Mouse (Mus musculus) kidney, embryonic 15.5 days (tissue): ENCODE results near the gene Nfyb. TPM values are rescaled to one million over a fixed set of nuclear protein-coding genes. Genes with fewer than 3 reads are reported as not detected.
A peak's percentile ranks its signal among the peaks of the same experiment; 100 is the strongest.

Experiments used
- ATAC-seq: fragments of 200-750 bp; cut with Nextera tagmentation; replicated peaks from 2 replicates; pipeline ENCODE4 v1.8.0; 2017; ENCODE audit warnings: moderate TSS enrichment; ENCODE audit not compliant: low FRiP score
- H3K27ac ChIP-seq: fragments of 300-500 bp; sonication (generic); 2 replicates; pipeline ENCODE4 v1.5.1; 2015; ENCODE audit warnings: mild to moderate bottlenecking, inconsistent platforms
- H3K27me3 ChIP-seq: fragments of 300-500 bp; sonication (generic); 2 replicates; pipeline ENCODE4 v1.6.1; 2015; ENCODE audit warnings: inconsistent platforms
- H3K36me3 ChIP-seq: fragments of 300-500 bp; sonication (generic); 2 replicates; pipeline ENCODE4 v1.6.1; 2015; ENCODE audit warnings: inconsistent platforms
- H3K4me1 ChIP-seq: fragments of 300-500 bp; sonication (generic); 2 replicates; pipeline ENCODE4 v1.6.1; 2015; ENCODE audit warnings: inconsistent platforms
- H3K4me2 ChIP-seq: fragments of 300-500 bp; sonication (generic); 2 replicates; pipeline ENCODE4 v1.6.1; 2015; ENCODE audit warnings: moderate library complexity, mild to moderate bottlenecking, inconsistent platforms
- H3K4me3 ChIP-seq: fragments of 300-500 bp; sonication (generic); replicated peaks from 2 replicates; pipeline ENCODE4 v1.5.1; 2015; ENCODE audit warnings: mild to moderate bottlenecking, inconsistent platforms
- H3K9ac ChIP-seq: fragments of 300-500 bp; sonication (generic); 2 replicates; pipeline ENCODE4 v1.6.1; 2015; ENCODE audit warnings: mild to moderate bottlenecking, inconsistent platforms
- H3K9me3 ChIP-seq: fragments of 300-500 bp; sonication (generic); replicated peaks from 2 replicates; pipeline ENCODE4 v1.6.1; 2016; ENCODE audit warnings: inconsistent platforms
- WGBS: fragments of 180-500 bp; shearing (Covaris S2); methylation state at CpG from one replicate; pipeline ENCODE4 v1.1.7; 2015; ENCODE audit warnings: mixed read lengths; 5-methylcytosine and 5-hydroxymethylcytosine counted together
- polyA plus RNA-seq: library from polyadenylated mRNA; unstranded; fragments of >200 nt; fragmentation: Nextera tagmentation; extraction: Ambion mirVana; gene quantifications from 2 replicates; pipeline ENCODE4 v1.2.1, GENCODE M21; 2015

The Nfyb gene
- polyA plus RNA-seq, 1 experiment from 2014 or later, result 47.7 TPM

- Histone ChIP-seq H3K27me3 (no peaks in the 10 kb centered on the region), H3K9me3 (no peaks in the 10 kb centered on the region)
These were observed 22.6 kb downstream of the Nfyb start for GRCm38 (mm10) chr10:82741354-82741753.

GRCm38 (mm10) chr10:82699296-82699941 is 64.5 kb downstream of the Nfyb start:
- H3K27ac ChIP-seq, result peak overlapping the region; percentile 68
- H3K4me1 ChIP-seq, result peaks cover 17% of the 10 kb centered on the region
- H3K9ac ChIP-seq, result peak overlapping the region; percentile 72
- H3K9me3 ChIP-seq, result no peaks in the 10 kb centered on the region
- H3K27me3 ChIP-seq, result no peaks in the 10 kb centered on the region
- WGBS, result under 1% methylated on average over 55 of the region's 59 CpGs
- ATAC-seq, result peak; percentile 79
- peak overlapping the region; percentile 95 for H3K4me3 ChIP-seq
- H3K4me2 ChIP-seq, result peak overlapping the region; percentile 82
- H3K36me3 ChIP-seq, result peaks cover 21% of the 10 kb centered on the region

More at GRCm38 (mm10) chr10:82741354-82741753, 22.6 kb downstream of the Nfyb start:
- H3K4me3 ChIP-seq, result no peak overlapping the region
- WGBS, result 89% methylated on average over 8 of the region's 8 CpGs
- H3K9ac ChIP-seq, result no peak overlapping the region
- H3K36me3 ChIP-seq, result peaks cover 66% of the 10 kb centered on the region
- H3K4me1 ChIP-seq, result no peaks in the 10 kb centered on the region
- no peak overlapping the region for H3K27ac ChIP-seq
- no peak overlapping the region for H3K4me2 ChIP-seq
- ATAC-seq, result no peak

GRCm38 (mm10) chr10:82698712-82699261 is 65.2 kb downstream of the Nfyb start:
- peak overlapping the region; percentile 82 for H3K4me2 ChIP-seq
- peak; percentile 96 for ATAC-seq
- H3K27me3 ChIP-seq, result no peaks in the 10 kb centered on the region
- H3K9me3 ChIP-seq, result no peaks in the 10 kb centered on the region
- H3K4me3 ChIP-seq, result peak overlapping the region; percentile 95
- H3K9ac ChIP-seq, result peak overlapping the region; percentile 72
- H3K36me3 ChIP-seq, result peaks cover 16% of the 10 kb centered on the region
- peaks cover 17% of the 10 kb centered on the region for H3K4me1 ChIP-seq
- WGBS, result under 1% methylated on average over 29 of the region's 42 CpGs
- H3K27ac ChIP-seq, result peak overlapping the region; percentile 69

Other genes starting within 250 kb of the Nfyb start
- 49.7 and 51.3 TPM in 2 replicates for gene 1190007I07Rik, start 140.9 kb downstream of the Nfyb start, polyA plus RNA-seq
- gene Tdg, start 134.3 kb downstream of the Nfyb start, polyA plus RNA-seq, result 153 and 154 TPM in 2 replicates
- 4.0 and 5.0 TPM in 2 replicates for gene Glt8d2, start 73.5 kb downstream of the Nfyb start, polyA plus RNA-seq
- gene Hcfc2, start 68.0 kb downstream of the Nfyb start, polyA plus RNA-seq, result 33.2 and 33.3 TPM in 2 replicates
- gene Txnrd1, start 69.8 kb upstream of the Nfyb start, polyA plus RNA-seq, result 105 and 107 TPM in 2 replicates
- gene Eid3, start 102.5 kb upstream of the Nfyb start, polyA plus RNA-seq, result 0.19 and 0.24 TPM in 2 replicates
- 3.8 and 4.7 TPM in 2 replicates for gene Chst11, start 221.4 kb upstream of the Nfyb start, polyA plus RNA-seq